Mouse (Mus musculus) cortical plate, adult 2 months (tissue): ENCODE measurements around the gene Nek10.

Experiments used
- CTCF ChIP-seq: fragments of 200-500 bp; IDR thresholded peaks from 2 replicates; pipeline ENCODE4 v1.5.1; 2011; ENCODE audit warnings: mild to moderate bottlenecking, control low read depth, low read length; ENCODE audit not compliant: insufficient read depth; ENCODE audit errors: extremely low read depth
- POLR2A ChIP-seq: fragments of 200-500 bp; IDR thresholded peaks from 2 replicates; pipeline ENCODE4 v1.6.1; 2011; ENCODE audit warnings: mild to moderate bottlenecking, low read length, control low read depth; ENCODE audit not compliant: insufficient read depth; ENCODE audit errors: extremely low read depth

DNA sequence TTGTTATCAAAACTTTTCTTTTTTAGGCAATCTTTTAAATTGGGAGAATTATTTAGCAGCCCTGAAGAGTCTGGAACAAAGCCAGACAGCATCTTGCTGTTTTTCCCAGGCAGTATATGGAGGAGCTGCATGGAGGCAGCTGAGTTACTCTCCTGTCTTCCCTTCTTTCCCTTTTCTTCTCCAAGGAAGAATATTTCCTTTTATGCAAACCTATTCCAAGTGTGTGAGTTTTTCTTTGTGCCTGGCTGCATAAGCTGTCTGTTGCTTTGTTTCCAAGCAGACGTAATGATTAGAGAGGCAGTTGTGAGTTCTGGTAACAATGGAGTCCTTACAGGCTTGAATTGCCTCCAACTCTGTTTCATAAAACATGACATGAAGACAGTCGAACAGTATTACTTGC lies 131.8 kb downstream of the Nek10 start:
- TF ChIP-seq CTCF: no peak
- no peak for TF ChIP-seq POLR2A
